Mouse (Mus musculus) liver, embryonic 15.5 days (tissue): Measurements from ENCODE around the gene Josd2. TPM values are rescaled to one million over a fixed set of nuclear protein-coding genes. Genes with fewer than 3 reads are reported as not detected.
A peak's percentile ranks its signal among the peaks of the same experiment; 100 is the strongest.

Experiments used
- ATAC-seq: fragments of 200-750 bp; cut with Nextera tagmentation; 2 replicates; pipeline ENCODE4 v1.8.0; 2017; ENCODE audit warnings: moderate number of reproducible peaks, mild to moderate bottlenecking, moderate library complexity; ENCODE audit not compliant: insufficient read depth
- H3K27ac ChIP-seq: fragments of 300-500 bp; sonication (generic); replicated peaks from 2 replicates; pipeline ENCODE4 v1.5.1; 2015; ENCODE audit warnings: mild to moderate bottlenecking, inconsistent platforms
- H3K27me3 ChIP-seq: fragments of 300-500 bp; sonication (generic); 2 replicates; pipeline ENCODE4 v1.6.1; 2015; ENCODE audit warnings: mild to moderate bottlenecking, inconsistent platforms
- H3K36me3 ChIP-seq: fragments of 300-500 bp; sonication (generic); replicated peaks from 2 replicates; pipeline ENCODE4 v1.6.1; 2015; ENCODE audit warnings: moderate library complexity, mild to moderate bottlenecking, inconsistent platforms
- H3K4me1 ChIP-seq: fragments of 300-500 bp; sonication (generic); replicated peaks from 2 replicates; pipeline ENCODE4 v1.6.1; 2015; ENCODE audit warnings: inconsistent platforms
- H3K4me2 ChIP-seq: fragments of 300-500 bp; sonication (generic); 2 replicates; pipeline ENCODE4 v1.6.1; 2015; ENCODE audit warnings: moderate library complexity, mild to moderate bottlenecking, inconsistent platforms
- H3K4me3 ChIP-seq: fragments of 300-500 bp; sonication (generic); replicated peaks from 2 replicates; pipeline ENCODE4 v1.5.1; 2015; ENCODE audit warnings: mild to moderate bottlenecking, inconsistent platforms
- H3K9ac ChIP-seq: fragments of 300-500 bp; sonication (generic); 2 replicates; pipeline ENCODE4 v1.6.1; 2015; ENCODE audit warnings: moderate library complexity, mild to moderate bottlenecking, inconsistent platforms
- H3K9me3 ChIP-seq: fragments of 300-500 bp; sonication (generic); replicated peaks from 2 replicates; pipeline ENCODE4 v1.6.1; 2016; ENCODE audit warnings: inconsistent platforms
- WGBS: fragments of 180-500 bp; shearing (Covaris S2); methylation state at CpG from one replicate; pipeline ENCODE4 v1.1.7; 2015; ENCODE audit warnings: mixed read lengths; ENCODE audit not compliant: insufficient replicate concordance; 5-methylcytosine and 5-hydroxymethylcytosine counted together
- polyA plus RNA-seq: library from polyadenylated mRNA; unstranded; fragments of >200 nt; fragmentation: Nextera tagmentation; extraction: Ambion mirVana; gene quantifications from 2 replicates; pipeline ENCODE4 v1.2.1, GENCODE M21; 2015

Gene Josd2
- polyA plus RNA-seq, 1 experiment from 2014 or later, result 175 TPM

- Histone ChIP-seq H3K27ac (no peak overlapping the region), H3K27me3 (no peaks in the 10 kb centered on the region), H3K36me3 (peaks cover 60% of the 10 kb centered on the region), H3K4me3 (no peak overlapping the region), H3K9ac (no peak overlapping the region), H3K4me1 (peaks cover 28% of the 10 kb centered on the region), H3K4me2 (no peak overlapping the region), H3K9me3 (no peaks in the 10 kb centered on the region)
- no peak for ATAC-seq
- WGBS, result 87% methylated on average over 21 of the region's 21 CpGs
Observed at GRCm38 (mm10) chr7:44492166-44492826, 24.5 kb downstream of the Josd2 start.

- Histone ChIP-seq H3K4me1 (peaks cover 46% of the 10 kb centered on the region), H3K27me3 (peaks cover 8% of the 10 kb centered on the region), H3K4me3 (peak overlapping the region; percentile 84), H3K27ac (no peak overlapping the region), H3K9me3 (no peaks in the 10 kb centered on the region), H3K9ac (no peak overlapping the region), H3K4me2 (peak overlapping the region; percentile 95), H3K36me3 (peaks cover 50% of the 10 kb centered on the region)
- ATAC-seq, result no peak
- 88% methylated on average over 12 of the region's 12 CpGs for WGBS
Observed at GRCm38 (mm10) chr7:44494681-44495080, 26.9 kb downstream of the Josd2 start.

GRCm38 (mm10) chr7:44495086-44495485, 27.3 kb downstream of the Josd2 start:
- 80% methylated on average over 7 of the region's 7 CpGs for WGBS
- H3K4me3 ChIP-seq, result peak overlapping the region; percentile 84
- ATAC-seq, result no peak
- H3K36me3 ChIP-seq, result peaks cover 46% of the 10 kb centered on the region
- H3K27me3 ChIP-seq, result peaks cover 12% of the 10 kb centered on the region
- H3K9ac ChIP-seq, result peak overlapping the region; percentile 89
- no peaks in the 10 kb centered on the region for H3K9me3 ChIP-seq
- peak overlapping the region; percentile 95 for H3K4me2 ChIP-seq
- H3K27ac ChIP-seq, result peak overlapping the region; percentile 98; the same call in 1 of the 2 replicates
- H3K4me1 ChIP-seq, result peaks cover 46% of the 10 kb centered on the region

- Histone ChIP-seq H3K4me2 (peak within 1 kb of the TSS; percentile 95), H3K36me3 (peaks cover 35% of the 10 kb centered on the region), H3K9ac (peak within 1 kb of the TSS; percentile 89), H3K9me3 (no peaks in the 10 kb centered on the region), H3K27ac (peak within 1 kb of the TSS; percentile 98), H3K4me1 (peaks cover 46% of the 10 kb centered on the region), H3K4me3 (peak within 1 kb of the TSS; percentile 84), H3K27me3 (peaks cover 20% of the 10 kb centered on the region)
- under 1% methylated on average over 58 of the region's 58 CpGs for WGBS
- ATAC-seq, result peak; percentile 94
Observed at GRCm38 (mm10) chr7:44495992-44496770, 28.4 kb downstream of the Josd2 start, which contains the start of the genes Emc10 and Fam71e1. Emc10 (minus strand) TSS chr7:44496529. Fam71e1 (plus strand) TSS chr7:44496581.

- peaks cover 24% of the 10 kb centered on the region for H3K27me3 ChIP-seq
- H3K9ac ChIP-seq, result peak overlapping the region; percentile 89
- H3K4me1 ChIP-seq, result peaks cover 51% of the 10 kb centered on the region
- H3K36me3 ChIP-seq, result peaks cover 29% of the 10 kb centered on the region
- H3K4me3 ChIP-seq, result peak overlapping the region; percentile 84
- WGBS, result 2% methylated on average over 26 of the region's 26 CpGs
- H3K27ac ChIP-seq, result peak overlapping the region; percentile 98
- ATAC-seq, result peak; percentile 62
- H3K9me3 ChIP-seq, result no peaks in the 10 kb centered on the region
- peak overlapping the region; percentile 95 for H3K4me2 ChIP-seq
Observed at GRCm38 (mm10) chr7:44496771-44497109, 29.0 kb downstream of the Josd2 start.

GRCm38 (mm10) chr7:44497361-44498055, 29.7 kb downstream of the Josd2 start:
- no peak for ATAC-seq
- Histone ChIP-seq H3K9me3 (no peaks in the 10 kb centered on the region), H3K9ac (peak overlapping the region; percentile 89), H3K36me3 (peaks cover 22% of the 10 kb centered on the region), H3K27ac (peak overlapping the region; percentile 98), H3K4me3 (peak overlapping the region; percentile 84), H3K4me1 (peaks cover 51% of the 10 kb centered on the region), H3K27me3 (peaks cover 24% of the 10 kb centered on the region), H3K4me2 (peak overlapping the region; percentile 95)
- WGBS, result 79% methylated on average over 10 of the region's 10 CpGs

- H3K9me3 ChIP-seq, result no peaks in the 10 kb centered on the region
- no peak for ATAC-seq
- 35% methylated on average over 1 of the region's 1 CpGs for WGBS
- H3K4me3 ChIP-seq, result no peak overlapping the region
- peak overlapping the region; percentile 98; the same call in 1 of the 2 replicates for H3K27ac ChIP-seq
- peaks cover 9% of the 10 kb centered on the region for H3K36me3 ChIP-seq
- no peak overlapping the region for H3K9ac ChIP-seq
- H3K4me2 ChIP-seq, result no peak overlapping the region
- H3K27me3 ChIP-seq, result peaks cover 32% of the 10 kb centered on the region
- H3K4me1 ChIP-seq, result peaks cover 48% of the 10 kb centered on the region
Observed at GRCm38 (mm10) chr7:44498922-44499321, 31.1 kb downstream of the Josd2 start.

- no peak overlapping the region for H3K4me3 ChIP-seq
- H3K27me3 ChIP-seq, result peaks cover 32% of the 10 kb centered on the region
- no peak overlapping the region for H3K4me2 ChIP-seq
- no peak overlapping the region for H3K9ac ChIP-seq
- no peak for ATAC-seq
- no peak overlapping the region for H3K27ac ChIP-seq
- WGBS, result 52% methylated on average over 20 of the region's 20 CpGs
- peaks cover 39% of the 10 kb centered on the region for H3K4me1 ChIP-seq
- H3K9me3 ChIP-seq, result no peaks in the 10 kb centered on the region
- H3K36me3 ChIP-seq, result no peaks in the 10 kb centered on the region
Observed at GRCm38 (mm10) chr7:44500046-44500445, 32.3 kb downstream of the Josd2 start.

GRCm38 (mm10) chr7:44501563-44502115, 33.9 kb downstream of the Josd2 start:
- Histone ChIP-seq H3K4me3 (no peak overlapping the region), H3K9me3 (no peaks in the 10 kb centered on the region), H3K4me1 (peaks cover 29% of the 10 kb centered on the region), H3K27ac (no peak overlapping the region), H3K4me2 (no peak overlapping the region), H3K27me3 (peaks cover 32% of the 10 kb centered on the region), H3K9ac (no peak overlapping the region), H3K36me3 (no peaks in the 10 kb centered on the region)
- no peak for ATAC-seq
- 22% methylated on average over 5 of the region's 5 CpGs for WGBS

- H3K9ac ChIP-seq, result no peak overlapping the region
- H3K27ac ChIP-seq, result no peak overlapping the region
- ATAC-seq, result no peak
Observed at GRCm38 (mm10) chr7:44507491-44507890, 39.7 kb downstream of the Josd2 start.

More at GRCm38 (mm10) chr7:44507491-44507890, 39.7 kb downstream of the Josd2 start:
- Histone ChIP-seq H3K9me3 (no peaks in the 10 kb centered on the region), H3K4me3 (no peak overlapping the region), H3K4me2 (no peak overlapping the region), H3K36me3 (no peaks in the 10 kb centered on the region), H3K27me3 (peaks cover 43% of the 10 kb centered on the region), H3K4me1 (no peaks in the 10 kb centered on the region)
